Mouse (Mus musculus): ENCODE data around the gene Ugt1a7c.

GRCm38 (mm10) chr1:88214462-88214952 is 119.6 kb downstream of the Ugt1a7c start:
- TF ChIP-seq CTCF (IDR thresholded peaks at IDR 0.05; ENCODE audit: insufficient read depth, low read depth, low read length) (no peak), POLR2A (IDR thresholded peaks at IDR 0.05; ENCODE audit: insufficient read depth, low read depth, low read length) (no peak)
